Mouse (Mus musculus): ENCODE results near the gene Gm4767. TPM values are rescaled to one million over a fixed set of nuclear protein-coding genes. Genes with fewer than 3 reads are reported as not detected.
"Not testable (repeated sequence)": the region's sequence is repeated elsewhere in the genome, so short reads cannot be mapped to it uniquely, and the experiment has no call there.

Gene Gm4767
- total RNA-seq (2017), result 2.3 TPM in 1 of 2 replicates, not detected in the other

GRCm38 (mm10) chr10:81811899-81812298 is at the start of gene Gm4767:
Gene Gm4767 (plus strand): TSS chr10:81812186.
- not testable (repeated sequence) for ATAC-seq (replicated peaks; ENCODE audit: low read depth, poor library complexity, severe bottlenecking)

GRCm38 (mm10) chr10:81770506-81771403 is 41.2 kb upstream of the Gm4767 start, which contains the start of gene Gm3055:
Gene Gm3055 (minus strand): TSS chr10:81771161.
- peak; percentile 92 for ATAC-seq (replicated peaks; ENCODE audit: low read depth, poor library complexity, severe bottlenecking)

- not testable (repeated sequence) for ATAC-seq (replicated peaks; ENCODE audit: low read depth, poor library complexity, severe bottlenecking)
Measured at GRCm38 (mm10) chr10:81771404-81771777, 40.6 kb upstream of the Gm4767 start.

GRCm38 (mm10) chr10:81846219-81846618 is 34.2 kb downstream of the Gm4767 start:
- ATAC-seq (replicated peaks; ENCODE audit: low read depth, poor library complexity, severe bottlenecking), result not testable (repeated sequence)

- ATAC-seq (replicated peaks; ENCODE audit: low read depth, poor library complexity, severe bottlenecking), result peak; percentile 99
Measured at GRCm38 (mm10) chr10:81863409-81864407, 51.7 kb downstream of the Gm4767 start, which contains the start of gene Gm32687. Gene Gm32687 (plus strand): TSS chr10:81863934.

Other genes starting within 250 kb of the Gm4767 start
- gene Tle2, start 237.6 kb upstream of the Gm4767 start, total RNA-seq (2017), result 1.5 and 3.3 TPM in 2 replicates
- 8.4 and 26.1 TPM in 2 replicates for gene Tle6, start 211.1 kb upstream of the Gm4767 start, total RNA-seq (2017)
- gene BC025920, start 205.9 kb upstream of the Gm4767 start, total RNA-seq (2017), result 1.4 and 2.1 TPM in 2 replicates
- gene Sirt6, start 184.4 kb upstream of the Gm4767 start, total RNA-seq (2017), result 3.7 and 5.2 TPM in 2 replicates
- gene Ankrd24, start 183.6 kb upstream of the Gm4767 start, total RNA-seq (2017), result 8.1 and 10.6 TPM in 2 replicates
- 3.6 and 5.5 TPM in 2 replicates for gene Gm10778, start 163.1 kb upstream of the Gm4767 start, total RNA-seq (2017)
- 20.1 and 22.7 TPM in 2 replicates for gene Zfp433, start 107.4 kb upstream of the Gm4767 start, total RNA-seq (2017)
- 1.2 and 4.0 TPM in 2 replicates for gene Gm3055, start 41.0 kb upstream of the Gm4767 start, total RNA-seq (2017)
- gene Gm32687, start 51.7 kb downstream of the Gm4767 start, total RNA-seq (2017), result 3.9 and 7.3 TPM in 2 replicates
- 0.55 TPM in 1 of 2 replicates, not detected in the other for gene Zfp781, start 118.3 kb downstream of the Gm4767 start, total RNA-seq (2017)
- 6.1 and 9.4 TPM in 2 replicates for gene Zfp873, start 235.9 kb downstream of the Gm4767 start, total RNA-seq (2017)

All from common myeloid progenitor, adult 5-6 weeks (primary cell).